Mouse (Mus musculus) cortical plate, adult 2 months (tissue): Measurements from ENCODE around the gene Alpl.

ENCODE experiments used
- CTCF ChIP-seq: fragments of 200-500 bp; IDR thresholded peaks from 2 replicates; pipeline ENCODE4 v1.5.1; 2011; ENCODE audit warnings: mild to moderate bottlenecking, control low read depth, low read length; ENCODE audit not compliant: insufficient read depth; ENCODE audit errors: extremely low read depth
- POLR2A ChIP-seq: fragments of 200-500 bp; IDR thresholded peaks from 2 replicates; pipeline ENCODE4 v1.6.1; 2011; ENCODE audit warnings: mild to moderate bottlenecking, low read length, control low read depth; ENCODE audit not compliant: insufficient read depth; ENCODE audit errors: extremely low read depth

DNA sequence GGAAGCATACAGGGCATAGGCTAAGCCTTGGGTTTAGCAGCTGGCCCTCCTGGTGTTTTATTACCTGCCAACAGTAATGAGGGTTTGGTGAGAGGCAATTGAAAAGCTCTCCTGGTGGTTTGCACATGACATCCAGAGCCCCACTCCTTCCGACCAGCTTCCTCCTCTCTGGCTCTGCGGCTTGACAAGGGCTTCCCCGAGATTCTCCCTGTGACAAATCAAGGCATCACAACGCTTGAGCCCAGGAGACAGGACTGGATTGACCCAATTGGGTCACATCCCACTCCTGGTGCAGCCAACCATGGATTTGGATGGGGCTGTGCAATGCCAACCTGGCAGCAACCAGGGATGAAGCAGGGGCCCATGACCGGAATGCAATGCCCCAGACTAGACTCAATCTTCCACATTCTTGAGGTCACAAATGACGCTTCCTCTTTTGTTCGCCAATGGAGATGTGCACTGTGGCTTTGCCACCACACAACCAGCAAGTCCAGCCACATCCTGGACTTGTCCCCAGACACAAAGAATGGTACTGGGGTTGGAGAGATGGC lies 11.2 kb upstream of the Alpl start:
- TF ChIP-seq CTCF (no peak), POLR2A (no peak)
